9 mouse cellular contexts compared by ENCODE assay signal in the genomic region with DNA sequence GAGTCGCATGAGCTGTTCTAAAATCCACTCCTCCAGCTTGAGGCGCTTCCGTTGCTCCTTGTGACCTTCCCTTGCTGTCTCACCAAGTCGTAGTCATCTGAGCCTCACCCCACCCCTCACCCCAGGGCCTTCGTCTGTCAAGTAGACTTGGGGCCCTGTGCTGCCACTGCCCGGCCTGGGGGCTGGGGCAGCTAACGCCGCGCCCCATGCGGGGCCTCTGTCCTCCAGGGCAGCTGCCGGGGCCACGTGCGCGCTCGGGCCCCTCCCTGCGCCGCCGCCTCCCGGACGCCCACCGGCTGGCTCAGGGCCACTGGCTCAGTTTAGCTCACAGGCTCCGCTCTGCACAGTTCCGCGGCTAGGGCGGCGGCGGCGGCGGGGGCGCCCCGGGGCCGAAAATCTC. TPM values are rescaled to one million over a fixed set of nuclear protein-coding genes. Genes with fewer than 3 reads are reported as not detected.
A peak's percentile ranks its signal among the peaks of the same experiment; 100 is the strongest.
DNase-seq lines count a peak whose midpoint lies in the region; ATAC-seq lines count a peak whose summit lies in the region.
"Had no signal": no experiment of that assay in that cellular context is flagged by ENCODE, and none has a peak within 500 bp of the region (broad histone marks: within the 10 kb centered on the region; RNA-seq: fewer than 3 reads in every experiment).

No protein-coding gene starts in this region.

- H3K4me3 ChIP-seq in intestine, embryonic 14.5 days (ENCODE audit: low read depth, low read length): no peak overlapping the region
- H3K4me3 ChIP-seq in midbrain, embryonic 14.5 days (replicated peaks; ENCODE audit: low read depth, low read length): no peak overlapping the region

- DNase-seq in heart, adult 11 months: peak; percentile 86
- DNase-seq in heart, adult 9 months (ENCODE audit: low spot score in 2 of 2): no peak
- DNase-seq in thymus, postnatal 4 days: peak; percentile 15
- no peak for DNase-seq in thymus, postnatal 36 days
- no peak for DNase-seq in intestine, embryonic 14.5 days (ENCODE audit: low spot score)
- DNase-seq in midbrain, embryonic 14.5 days: no peak
- no peak for DNase-seq in gastrocnemius, postnatal 36 days
- DNase-seq in adipocyte (ENCODE audit: low spot score): no peak

- 0 out of 2 replicates have a peak, but pooled peaks have one; percentile 23 for ATAC-seq in intestine, embryonic 14.5 days (replicated peaks; ENCODE audit: low FRiP score, low TSS enrichment, low read depth)
- no peak for ATAC-seq in midbrain, embryonic 14.5 days (ENCODE audit: low FRiP score, low TSS enrichment)

- WGBS in intestine, embryonic 14.5 days: 24% methylated on average over 32 of the region's 32 CpGs
- 41% methylated on average over 32 of the region's 32 CpGs for WGBS in midbrain, embryonic 14.5 days

- H3K27me3 ChIP-seq in intestine, embryonic 14.5 days (replicated peaks; ENCODE audit: control insufficient read depth, insufficient read depth, low read length): no peaks in the 10 kb centered on the region
- no peaks in the 10 kb centered on the region for H3K27me3 ChIP-seq in midbrain, embryonic 14.5 days (ENCODE audit: control insufficient read depth, insufficient read depth, low read length)

- no peaks in the 10 kb centered on the region for H3K9me3 ChIP-seq in intestine, embryonic 14.5 days (ENCODE audit: control insufficient read depth, low read length)
- no peaks in the 10 kb centered on the region for H3K9me3 ChIP-seq in midbrain, embryonic 14.5 days (ENCODE audit: control insufficient read depth, low read length)
- H3K9me3 ChIP-seq: G1E had no signal

- no peak overlapping the region for H3K9ac ChIP-seq in intestine, embryonic 14.5 days (ENCODE audit: low read length)
- H3K9ac ChIP-seq in midbrain, embryonic 14.5 days (replicated peaks; ENCODE audit: low read length): no peak overlapping the region

- no peak overlapping the region for H3K27ac ChIP-seq in intestine, embryonic 14.5 days (ENCODE audit: low read depth)
- no peak overlapping the region for H3K27ac ChIP-seq in midbrain, embryonic 14.5 days (replicated peaks; ENCODE audit: low read depth, low read length)

- H3K4me2 ChIP-seq in intestine, embryonic 14.5 days (ENCODE audit: low read length): peak overlapping the region; percentile 39
- H3K4me2 ChIP-seq in midbrain, embryonic 14.5 days (ENCODE audit: low read length): peak overlapping the region; percentile 32; the same call in 1 of the 2 replicates

- no peaks in the 10 kb centered on the region for H3K36me3 ChIP-seq in intestine, embryonic 14.5 days (ENCODE audit: control insufficient read depth, insufficient read depth, low read length)
- no peaks in the 10 kb centered on the region for H3K36me3 ChIP-seq in midbrain, embryonic 14.5 days (ENCODE audit: control insufficient read depth, insufficient read depth, low read length)
- H3K36me3 ChIP-seq: G1E had no signal

- H3K4me1 ChIP-seq in intestine, embryonic 14.5 days (replicated peaks; ENCODE audit: control insufficient read depth, insufficient read depth, low read length): no peaks in the 10 kb centered on the region
- H3K4me1 ChIP-seq in midbrain, embryonic 14.5 days (ENCODE audit: control insufficient read depth, insufficient read depth, low read length): no peaks in the 10 kb centered on the region

- intact Hi-C loops in gastrocnemius, postnatal 36 days (cut with DNase I): no loop called here

RNA-seq across cellular contexts. Expression of a gene that starts 14.4 kb away (rescaled TPM):
- 23.8 and 25.5 TPM in 2 replicates for polyA plus RNA-seq in intestine, embryonic 14.5 days (2014; fragmentation: Nextera tagmentation; extraction: Ambion mirVana)
- polyA plus RNA-seq in midbrain, embryonic 14.5 days (2014; fragmentation: Nextera tagmentation; extraction: Ambion mirVana): 22.1 and 31.6 TPM in 2 replicates
- 10 to 100 TPM; 12.6 to 14.2 TPM for total RNA-seq in gastrocnemius, postnatal 36 days (2021)

RNA-seq across cellular contexts. Expression of a gene that starts 44.1 kb away (rescaled TPM):
- 3.6 and 4.3 TPM in 2 replicates for polyA plus RNA-seq in intestine, embryonic 14.5 days (2014; fragmentation: Nextera tagmentation; extraction: Ambion mirVana)
- polyA plus RNA-seq in midbrain, embryonic 14.5 days (2014; fragmentation: Nextera tagmentation; extraction: Ambion mirVana): 2.1 and 2.2 TPM in 2 replicates
- total RNA-seq in gastrocnemius, postnatal 36 days (2021): under 1 TPM; 0.46 to 0.99 TPM
- polyA plus RNA-seq: G1E had no signal

Comparison
In these comparisons a context has a peak if more than half of its experiments do, and no peak if none do; other contexts are left out.
1. DNase-seq: peak in heart, adult 11 months (single experiment) and thymus, postnatal 4 days (single experiment); none in heart, adult 9 months (0 of 2), thymus, postnatal 36 days (0 of 2), intestine, embryonic 14.5 days (single experiment), midbrain, embryonic 14.5 days (single experiment), gastrocnemius, postnatal 36 days (0 of 2) and adipocyte (single experiment).